Mouse (Mus musculus) left cerebral cortex, postnatal 36 days (tissue): ENCODE data around the gene Wfs1. TPM values are rescaled to one million over a fixed set of nuclear protein-coding genes. Genes with fewer than 3 reads are reported as not detected.

Source experiments
- DNase-seq, 2 experiments: peaks; one replicate each; pipeline ENCODE4 v3.0.0; 2021 to 2022; ENCODE audit warnings: low spot score in 2 of 2, mixed read lengths in 1 of 2
- intact Hi-C: fragments of 180-260 bp; cut with DNase I; formaldehyde crosslinking; loops from one replicate; pipeline ENCODE4 v1.15.1; 2025
- total RNA-seq, 2 experiments: library from RNA; stranded (reverse); gene quantifications; 2 replicates each; pipeline ENCODE4 v1.2.3; 2021

The Wfs1 gene
- total RNA-seq, 2 experiments from 2014 or later: 123 to 148 TPM

GRCm38 (mm10) chr5:36990196-36990595 is 1.2 kb upstream of the Wfs1 start:
- DNase-seq: no peak
- intact Hi-C loops: loop anchor here (5.0 kb wide), 1 partner anchor 153 kb away; no protein-coding TSS in a partner anchor

- no peak for DNase-seq
- intact Hi-C loops: no loop called here
Observed at GRCm38 (mm10) chr5:36989625-36989977, 596 bp upstream of the Wfs1 start.

GRCm38 (mm10) chr5:36988124-36988780 is 753 bp downstream of the Wfs1 start:
- intact Hi-C loops: no loop called here
- no peak for DNase-seq

- intact Hi-C loops: no loop called here
- DNase-seq: no peak
Observed at GRCm38 (mm10) chr5:36986617-36987016, 2.4 kb downstream of the Wfs1 start.

- intact Hi-C loops: no loop called here
- no peak for DNase-seq
Observed at GRCm38 (mm10) chr5:36982271-36982670, 6.7 kb downstream of the Wfs1 start.

- no peak for DNase-seq
- intact Hi-C loops: no loop called here
Observed at GRCm38 (mm10) chr5:36979631-36980030, 9.4 kb downstream of the Wfs1 start.

- no peak for DNase-seq
- intact Hi-C loops: no loop called here
Observed at GRCm38 (mm10) chr5:36979001-36979400, 10.0 kb downstream of the Wfs1 start.

- DNase-seq: no peak
- intact Hi-C loops: no loop called here
Observed at GRCm38 (mm10) chr5:36977809-36978208, 11.2 kb downstream of the Wfs1 start.

GRCm38 (mm10) chr5:36975336-36975735 is 13.7 kb downstream of the Wfs1 start:
- DNase-seq: no peak
- intact Hi-C loops: no loop called here

- intact Hi-C loops: no loop called here
- DNase-seq: no peak
Observed at GRCm38 (mm10) chr5:36971587-36971986, 17.4 kb downstream of the Wfs1 start.

- peak; percentile 33 to 47 for DNase-seq
- intact Hi-C loops: no loop called here
Observed at GRCm38 (mm10) chr5:36960501-36960900, 28.5 kb downstream of the Wfs1 start.

GRCm38 (mm10) chr5:36958837-36959236 is 30.2 kb downstream of the Wfs1 start:
- intact Hi-C loops: loop anchor here (2.0 to 5.0 kb wide), 2 partner anchors 38 to 150 kb away; no protein-coding TSS in a partner anchor
- peak; percentile 57 to 73 for DNase-seq

GRCm38 (mm10) chr5:36955366-36955765 is 33.6 kb downstream of the Wfs1 start:
- no peak for DNase-seq
- intact Hi-C loops: loop anchor here (5.0 kb wide), 1 partner anchor 42 kb away; no protein-coding TSS in a partner anchor

GRCm38 (mm10) chr5:36952311-36952710 is 36.7 kb downstream of the Wfs1 start:
- DNase-seq: no peak
- intact Hi-C loops: no loop called here

- intact Hi-C loops: no loop called here
- DNase-seq: no peak
Observed at GRCm38 (mm10) chr5:36950871-36951270, 38.1 kb downstream of the Wfs1 start.

- intact Hi-C loops: loop anchor here (5.0 kb wide), 1 partner anchor 112 kb away; no protein-coding TSS in a partner anchor
- DNase-seq: peak; percentile 67 to 72
Observed at GRCm38 (mm10) chr5:36948831-36949230, 40.2 kb downstream of the Wfs1 start.

- no peak for DNase-seq
- intact Hi-C loops: loop anchor here (5.0 kb wide), 1 partner anchor 109 kb away; no protein-coding TSS in a partner anchor
Observed at GRCm38 (mm10) chr5:36946445-36946844, 42.6 kb downstream of the Wfs1 start.

GRCm38 (mm10) chr5:36945713-36946112 is 43.3 kb downstream of the Wfs1 start:
- no peak for DNase-seq
- intact Hi-C loops: loop anchor here (5.0 kb wide), 1 partner anchor 108 kb away; no protein-coding TSS in a partner anchor

GRCm38 (mm10) chr5:36945102-36945701 is 43.8 kb downstream of the Wfs1 start:
- intact Hi-C loops: loop anchor here (5.0 kb wide), 1 partner anchor 108 kb away; no protein-coding TSS in a partner anchor
- peak; percentile 59 to 66 for DNase-seq

- DNase-seq: no peak
- intact Hi-C loops: loop anchor here (5.0 kb wide), 1 partner anchor 77 kb away; the partner anchor contains the start of gene Ppp2r2c
Observed at GRCm38 (mm10) chr5:36944552-36944951, 44.5 kb downstream of the Wfs1 start.

- intact Hi-C loops: loop anchor here (5.0 kb wide), 1 partner anchor 75 kb away; the partner anchor contains the start of gene Ppp2r2c
- no peak for DNase-seq
Observed at GRCm38 (mm10) chr5:36942446-36942845, 46.6 kb downstream of the Wfs1 start.
